ENCODE assay signal across 8 mouse cellular contexts in genomic region chr13:117219871-117220500, GRCm38 (mm10). TPM values are rescaled to one million over a fixed set of nuclear protein-coding genes. Genes with fewer than 3 reads are reported as not detected.
A peak's percentile ranks its signal among the peaks of the same experiment; 100 is the strongest.
DNase-seq lines count a peak whose midpoint lies in the region; ATAC-seq and TF ChIP-seq lines count a peak whose summit lies in the region.

No protein-coding gene starts in this region.

- ATAC-seq in embryonic facial prominence, embryonic 11.5 days (replicated peaks; ENCODE audit: insufficient number of reproducible peaks, low FRiP score, low TSS enrichment, low read depth), result peak; percentile 15; the same call in 1 of the 2 replicates
- no peak; the same call in 1 of the 2 replicates for ATAC-seq in hindbrain, embryonic 16.5 days
- ATAC-seq in midbrain, embryonic 16.5 days, result no peak

- peak overlapping the region; percentile 55 for H3K4me3 ChIP-seq in left cerebral cortex, adult 2 months
- H3K4me3 ChIP-seq in embryonic facial prominence, embryonic 11.5 days (ENCODE audit: low read depth, low read length), result peak overlapping the region; percentile 73
- H3K4me3 ChIP-seq in hindbrain, embryonic 16.5 days (ENCODE audit: low read length), result peak overlapping the region; percentile 84
- peak overlapping the region; percentile 83 for H3K4me3 ChIP-seq in midbrain, embryonic 16.5 days (ENCODE audit: low read depth, low read length)

- no peaks in the 10 kb centered on the region for H3K36me3 ChIP-seq in embryonic facial prominence, embryonic 11.5 days (replicated peaks; ENCODE audit: control insufficient read depth, insufficient read depth, low read depth, low read length)
- no peaks in the 10 kb centered on the region for H3K36me3 ChIP-seq in hindbrain, embryonic 16.5 days (ENCODE audit: control insufficient read depth, insufficient read depth, low read length)
- H3K36me3 ChIP-seq in midbrain, embryonic 16.5 days (ENCODE audit: control insufficient read depth, insufficient read depth, low read length), result no peaks in the 10 kb centered on the region

- H3K4me1 ChIP-seq in embryonic facial prominence, embryonic 11.5 days (ENCODE audit: control insufficient read depth, insufficient read depth, low read length), result no peaks in the 10 kb centered on the region; the same call in 1 of the 2 replicates
- H3K4me1 ChIP-seq in hindbrain, embryonic 16.5 days (ENCODE audit: control insufficient read depth, insufficient read depth, low read depth, low read length), result peaks cover 15% of the 10 kb centered on the region
- H3K4me1 ChIP-seq in midbrain, embryonic 16.5 days (ENCODE audit: control insufficient read depth, insufficient read depth, low read length), result peaks cover 16% of the 10 kb centered on the region

- H3K9me3 ChIP-seq in embryonic facial prominence, embryonic 11.5 days (replicated peaks; ENCODE audit: control insufficient read depth, low read length), result no peaks in the 10 kb centered on the region
- H3K9me3 ChIP-seq in hindbrain, embryonic 16.5 days (ENCODE audit: control insufficient read depth, low read length), result no peaks in the 10 kb centered on the region
- no peaks in the 10 kb centered on the region for H3K9me3 ChIP-seq in midbrain, embryonic 16.5 days (replicated peaks; ENCODE audit: control insufficient read depth, low read length, poor library complexity, severe bottlenecking)

- H3K9ac ChIP-seq in embryonic facial prominence, embryonic 11.5 days (replicated peaks; ENCODE audit: low read length), result peak overlapping the region; percentile 83
- H3K9ac ChIP-seq in hindbrain, embryonic 16.5 days (ENCODE audit: low read depth, low read length), result peak overlapping the region; percentile 93
- H3K9ac ChIP-seq in midbrain, embryonic 16.5 days (ENCODE audit: low read depth, low read length), result peak overlapping the region; percentile 90

- WGBS in embryonic facial prominence, embryonic 11.5 days, result 3% methylated on average over 16 of the region's 16 CpGs
- WGBS in hindbrain, embryonic 16.5 days, result 4% methylated on average over 16 of the region's 16 CpGs
- WGBS in midbrain, embryonic 16.5 days, result 2% methylated on average over 16 of the region's 16 CpGs

- DNase-seq in left cerebral cortex, adult 2 months (ENCODE audit: extremely low spot score in 1 of 2, low spot score in 2 of 2), result no peak
- no peak for DNase-seq in left cerebral cortex, adult 9 months (ENCODE audit: low spot score in 2 of 2)
- peak; percentile 46 for DNase-seq in embryonic facial prominence, embryonic 11.5 days (ENCODE audit: low spot score)
- DNase-seq in frontal cortex, adult 2 months (ENCODE audit: extremely low spot score in 1 of 2, low spot score in 1 of 2), result no peak
- DNase-seq in cerebellum, adult 18-20 months, result no peak
- DNase-seq in thymus, postnatal 10 days (ENCODE audit: low spot score in 2 of 2), result no peak

- peak overlapping the region; percentile 93 for H3K4me2 ChIP-seq in embryonic facial prominence, embryonic 11.5 days (ENCODE audit: low read depth, low read length)
- peak overlapping the region; percentile 83 for H3K4me2 ChIP-seq in hindbrain, embryonic 16.5 days (ENCODE audit: low read length)
- H3K4me2 ChIP-seq in midbrain, embryonic 16.5 days (ENCODE audit: low read length), result peak overlapping the region; percentile 78

- TF ChIP-seq CTCF in left cerebral cortex, adult 2 months (IDR thresholded peaks at IDR 0.05), result no peak

- H3K27me3 ChIP-seq in embryonic facial prominence, embryonic 11.5 days (ENCODE audit: control insufficient read depth, insufficient read depth, low read length), result no peaks in the 10 kb centered on the region
- no peaks in the 10 kb centered on the region for H3K27me3 ChIP-seq in hindbrain, embryonic 16.5 days (replicated peaks; ENCODE audit: control insufficient read depth, insufficient read depth, low read length)
- H3K27me3 ChIP-seq in midbrain, embryonic 16.5 days (ENCODE audit: control insufficient read depth, insufficient read depth, low read depth, low read length), result no peaks in the 10 kb centered on the region; the same call in 1 of the 2 replicates

- H3K27ac ChIP-seq in left cerebral cortex, adult 2 months, result peak overlapping the region; percentile 91
- H3K27ac ChIP-seq in embryonic facial prominence, embryonic 11.5 days (replicated peaks; ENCODE audit: low read depth, low read length), result 0 out of 2 replicates have a peak overlapping the region, but pooled peaks have one; percentile 28
- H3K27ac ChIP-seq in hindbrain, embryonic 16.5 days (ENCODE audit: low read depth, low read length), result peak overlapping the region; percentile 84
- peak overlapping the region; percentile 78 for H3K27ac ChIP-seq in midbrain, embryonic 16.5 days (ENCODE audit: low read length)

- intact Hi-C loops in left cerebral cortex, adult 2 months (cut with DNase I), result no loop called here

RNA-seq across cellular contexts. Expression of gene Gm17509, which starts 0.9 kb away (rescaled TPM):
- 1 to 10 TPM; 1.4 to 1.9 TPM for total RNA-seq in left cerebral cortex, adult 2 months (2021)
- 0.49 TPM in 2 replicates for polyA plus RNA-seq in embryonic facial prominence, embryonic 11.5 days (2014; fragmentation: Nextera tagmentation; extraction: Ambion mirVana)
- polyA plus RNA-seq in hindbrain, embryonic 16.5 days (2015; fragmentation: Nextera tagmentation; extraction: Ambion mirVana), result 0.40 and 0.50 TPM in 2 replicates
- 0.57 and 0.68 TPM in 2 replicates for polyA plus RNA-seq in midbrain, embryonic 16.5 days (2015; fragmentation: Nextera tagmentation; extraction: Ambion mirVana)
- polyA plus RNA-seq in frontal cortex, adult 2 months (2012; rRNA removed), result 1.2 TPM in 2 replicates

RNA-seq across cellular contexts. Expression of gene Emb, which starts 11.7 kb away (rescaled TPM):
- 10 to 100 TPM; 31.2 to 31.8 TPM for total RNA-seq in left cerebral cortex, adult 2 months (2021)
- 46.2 and 46.9 TPM in 2 replicates for polyA plus RNA-seq in embryonic facial prominence, embryonic 11.5 days (2014; fragmentation: Nextera tagmentation; extraction: Ambion mirVana)
- polyA plus RNA-seq in hindbrain, embryonic 16.5 days (2015; fragmentation: Nextera tagmentation; extraction: Ambion mirVana), result 15.2 and 17.2 TPM in 2 replicates
- polyA plus RNA-seq in midbrain, embryonic 16.5 days (2015; fragmentation: Nextera tagmentation; extraction: Ambion mirVana), result 12.1 and 13.8 TPM in 2 replicates
- 12.2 and 12.9 TPM in 2 replicates for polyA plus RNA-seq in frontal cortex, adult 2 months (2012; rRNA removed)

Comparison
In these comparisons a context has a peak if more than half of its experiments do, and no peak if none do; other contexts are left out.
1. H3K27ac ChIP-seq: peak in every context shown above with its lines; median percentile 91 in left cerebral cortex, adult 2 months; 84 in hindbrain, embryonic 16.5 days; 78 in midbrain, embryonic 16.5 days; 28 in embryonic facial prominence, embryonic 11.5 days.